Mouse (Mus musculus) lung, postnatal 0 days (tissue): ENCODE data around the gene Gpnmb.

Source experiments
- CTCF ChIP-seq: IDR thresholded peaks from 2 replicates; pipeline ENCODE4 v1.5.1; 2016; ENCODE audit warnings: antibody characterized with exemption, mild to moderate bottlenecking
- EP300 ChIP-seq: IDR thresholded peaks from 2 replicates; pipeline ENCODE4 v1.6.1; 2016; ENCODE audit warnings: antibody characterized with exemption, mild to moderate bottlenecking, control low read depth

DNA sequence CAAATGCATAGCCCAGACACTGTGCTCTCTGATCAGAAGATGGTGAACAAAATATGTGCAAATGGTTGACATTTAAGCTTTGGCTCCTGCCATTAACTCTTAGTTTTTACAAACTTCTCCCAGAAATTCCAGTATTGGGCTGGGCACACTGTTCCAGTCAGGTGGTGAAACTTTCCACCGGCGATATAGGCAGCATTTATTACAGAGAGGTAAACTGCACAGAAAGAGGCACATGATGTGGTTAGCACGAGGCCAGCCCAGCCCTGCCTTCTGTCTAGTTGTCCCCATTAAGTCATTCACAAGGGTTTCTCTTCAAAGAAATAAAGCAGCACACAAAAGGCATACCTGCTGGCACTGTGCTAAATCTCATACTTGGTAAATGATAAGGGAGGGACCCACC lies 7.6 kb upstream of the Gpnmb start:
- TF ChIP-seq CTCF (no peak), EP300 (no peak)
